Mouse (Mus musculus) limb, embryonic 15.5 days (tissue): ENCODE data around the gene Crtac1. TPM values are rescaled to one million over a fixed set of nuclear protein-coding genes. Genes with fewer than 3 reads are reported as not detected.

ENCODE experiments used
- ATAC-seq: fragments of 200-750 bp; cut with Nextera tagmentation; 2 replicates; pipeline ENCODE4 v1.8.0; 2017; ENCODE audit warnings: low read depth, moderate TSS enrichment; ENCODE audit not compliant: insufficient number of reproducible peaks, low FRiP score, low TSS enrichment
- H3K27ac ChIP-seq: fragments of 300-500 bp; sonication (generic); 2 replicates; pipeline ENCODE4 v1.5.1; 2015; ENCODE audit warnings: moderate library complexity, mild to moderate bottlenecking, inconsistent platforms
- H3K27me3 ChIP-seq: fragments of 300-500 bp; sonication (generic); 2 replicates; pipeline ENCODE4 v1.6.1; 2015; ENCODE audit warnings: inconsistent platforms
- H3K36me3 ChIP-seq: fragments of 300-500 bp; sonication (generic); 2 replicates; pipeline ENCODE4 v1.6.1; 2015; ENCODE audit warnings: inconsistent platforms
- H3K4me1 ChIP-seq: fragments of 300-500 bp; sonication (generic); 2 replicates; pipeline ENCODE4 v1.6.1; 2015; ENCODE audit warnings: inconsistent platforms
- H3K4me2 ChIP-seq: fragments of 300-500 bp; sonication (generic); 2 replicates; pipeline ENCODE4 v1.6.1; 2015; ENCODE audit warnings: mild to moderate bottlenecking, inconsistent platforms
- H3K4me3 ChIP-seq: fragments of 300-500 bp; sonication (generic); 2 replicates; pipeline ENCODE4 v1.5.1; 2015; ENCODE audit warnings: mild to moderate bottlenecking, inconsistent platforms
- H3K9ac ChIP-seq: fragments of 300-500 bp; sonication (generic); 2 replicates; pipeline ENCODE4 v1.6.1; 2015; ENCODE audit warnings: inconsistent platforms
- H3K9me3 ChIP-seq: fragments of 300-500 bp; sonication (generic); 2 replicates; pipeline ENCODE4 v1.6.1; 2016; ENCODE audit warnings: inconsistent platforms
- WGBS: fragments of 180-500 bp; shearing (Covaris S2); methylation state at CpG from one replicate; pipeline ENCODE4 v1.1.7; 2015; 5-methylcytosine and 5-hydroxymethylcytosine counted together
- polyA plus RNA-seq: library from polyadenylated mRNA; unstranded; fragments of >200 nt; fragmentation: Nextera tagmentation; extraction: Ambion mirVana; gene quantifications from 2 replicates; pipeline ENCODE4 v1.2.1, GENCODE M21; 2015

Gene Crtac1
- polyA plus RNA-seq, 1 experiment from 2014 or later = 3.5 TPM

DNA sequence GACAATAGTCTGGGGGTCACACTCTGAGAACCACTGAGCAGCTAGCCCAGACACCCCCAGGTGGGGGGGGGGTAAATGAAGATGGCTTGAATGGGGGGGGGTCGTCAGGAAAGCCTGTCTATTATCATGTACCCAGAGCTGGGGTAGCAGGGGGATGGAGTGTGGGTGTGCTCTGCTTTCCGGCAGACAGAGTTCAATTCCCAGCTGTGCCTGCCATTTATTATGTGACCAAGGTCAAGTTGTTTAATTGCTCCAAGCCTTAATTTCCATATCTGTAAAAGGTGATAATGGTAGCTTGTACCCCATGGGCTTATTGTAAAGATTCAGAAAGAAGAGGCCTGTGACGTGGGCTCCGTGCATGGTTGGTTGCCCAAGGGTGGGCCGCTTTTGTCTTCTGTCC is 109.6 kb downstream of the Crtac1 start:
- peaks cover 14% of the 10 kb centered on the region for H3K4me1 ChIP-seq
- no peak overlapping the region for H3K27ac ChIP-seq
- H3K36me3 ChIP-seq = no peaks in the 10 kb centered on the region
- ATAC-seq = no peak
- no peaks in the 10 kb centered on the region for H3K9me3 ChIP-seq
- no peak overlapping the region for H3K4me2 ChIP-seq
- no peak overlapping the region for H3K4me3 ChIP-seq
- H3K27me3 ChIP-seq = peaks cover 7% of the 10 kb centered on the region
- no peak overlapping the region for H3K9ac ChIP-seq
- 55% methylated on average over 5 of the region's 5 CpGs for WGBS

DNA sequence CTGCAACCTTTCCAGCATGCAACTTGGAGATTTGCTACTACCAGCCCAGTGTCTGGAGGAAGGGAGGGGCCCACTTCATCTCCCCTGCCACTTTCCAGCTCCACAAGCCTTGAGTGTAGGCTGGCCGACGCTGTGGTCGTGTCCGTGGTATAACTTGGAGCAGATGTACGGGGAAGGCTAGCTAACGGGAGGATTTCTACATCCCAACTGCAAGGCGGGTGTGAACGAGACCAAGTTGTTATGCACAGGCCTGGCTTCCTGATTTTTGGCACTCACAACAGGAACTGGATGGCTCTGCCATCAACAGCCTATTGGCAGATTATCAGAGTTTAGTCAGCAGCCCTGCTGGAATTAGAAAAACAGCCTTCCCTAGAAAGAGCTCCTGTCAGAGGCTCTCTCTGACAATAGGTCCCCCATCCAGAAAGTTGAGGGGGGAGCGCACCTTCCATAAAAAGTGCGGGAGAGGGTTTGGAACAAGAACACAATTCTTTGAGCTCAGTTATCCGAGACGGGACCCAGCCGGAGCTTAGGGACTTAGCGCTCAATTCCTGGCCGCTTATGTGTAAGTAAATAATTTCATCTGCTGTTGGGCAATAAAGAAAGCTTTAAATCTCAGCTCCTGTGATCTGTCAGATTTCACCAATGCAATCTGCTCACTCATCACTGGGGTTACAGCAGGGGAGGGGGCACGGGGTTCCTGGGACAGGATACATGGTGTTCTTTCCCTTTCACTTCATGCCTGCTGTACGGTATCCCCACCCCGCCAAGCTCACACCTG is 113.7 kb downstream of the Crtac1 start:
- Histone ChIP-seq H3K4me2 (no peak overlapping the region), H3K27ac (no peak overlapping the region), H3K9ac (no peak overlapping the region), H3K36me3 (no peaks in the 10 kb centered on the region), H3K9me3 (no peaks in the 10 kb centered on the region), H3K27me3 (peaks cover 12% of the 10 kb centered on the region; the same call in 1 of the 2 replicates), H3K4me3 (no peak overlapping the region), H3K4me1 (peaks cover 27% of the 10 kb centered on the region)
- ATAC-seq = no peak
- 28% methylated on average over 18 of the region's 18 CpGs for WGBS

DNA sequence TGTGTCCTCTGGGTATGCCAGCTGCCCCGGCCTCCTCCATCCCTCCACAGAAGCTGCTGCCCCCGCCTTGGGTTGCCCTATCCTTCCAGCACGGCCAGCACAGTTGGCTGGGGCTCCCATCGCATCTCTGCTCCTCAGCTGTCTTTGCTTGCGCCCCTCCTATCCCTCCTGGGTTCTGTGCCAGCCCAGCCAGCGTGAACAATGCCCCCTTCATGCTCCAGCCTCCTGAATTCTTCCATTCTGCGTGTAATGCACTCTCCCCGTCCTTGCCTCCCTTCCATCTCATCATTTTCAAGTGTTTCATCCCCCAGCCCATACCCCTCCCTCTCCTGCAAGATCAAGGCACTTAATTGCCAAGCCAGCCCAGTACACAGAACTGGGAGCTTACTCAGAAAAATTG is 114.6 kb downstream of the Crtac1 start:
- no peak for ATAC-seq
- no peak overlapping the region for H3K4me3 ChIP-seq
- peak overlapping the region; percentile 27; the same call in 1 of the 2 replicates for H3K27ac ChIP-seq
- H3K27me3 ChIP-seq = peaks cover 12% of the 10 kb centered on the region; the same call in 1 of the 2 replicates
- peaks cover 27% of the 10 kb centered on the region for H3K4me1 ChIP-seq
- no peak overlapping the region for H3K9ac ChIP-seq
- no peaks in the 10 kb centered on the region for H3K9me3 ChIP-seq
- no peaks in the 10 kb centered on the region for H3K36me3 ChIP-seq
- H3K4me2 ChIP-seq = no peak overlapping the region
- WGBS = 60% methylated on average over 8 of the region's 8 CpGs

DNA sequence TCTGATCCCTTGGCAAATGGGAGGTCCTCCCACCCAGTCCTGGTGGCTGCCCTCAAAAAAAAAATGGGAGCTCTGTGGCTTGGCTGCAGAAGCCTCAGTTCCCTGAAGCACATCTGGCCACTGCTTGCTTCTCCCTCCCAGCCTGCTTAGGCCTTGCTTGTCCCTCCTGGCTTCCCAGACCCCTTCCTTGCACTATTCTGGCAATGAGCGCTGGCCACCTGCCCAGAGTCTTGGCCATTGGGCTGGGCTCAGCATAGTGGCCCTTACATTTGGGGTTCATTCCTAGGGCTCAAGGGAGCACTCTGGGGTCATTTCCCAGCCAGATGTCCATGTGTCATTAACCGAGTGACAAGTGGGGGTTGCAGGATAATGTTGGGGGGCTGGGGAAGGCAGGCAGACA is 115.1 kb downstream of the Crtac1 start:
- Histone ChIP-seq H3K4me2 (no peak overlapping the region), H3K4me1 (peaks cover 27% of the 10 kb centered on the region), H3K27me3 (peaks cover 10% of the 10 kb centered on the region; the same call in 1 of the 2 replicates), H3K9me3 (no peaks in the 10 kb centered on the region), H3K36me3 (no peaks in the 10 kb centered on the region), H3K9ac (no peak overlapping the region), H3K27ac (no peak overlapping the region), H3K4me3 (no peak overlapping the region)
- no peak; the same call in 1 of the 2 replicates for ATAC-seq
- WGBS = 72% methylated on average over 2 of the region's 2 CpGs

DNA sequence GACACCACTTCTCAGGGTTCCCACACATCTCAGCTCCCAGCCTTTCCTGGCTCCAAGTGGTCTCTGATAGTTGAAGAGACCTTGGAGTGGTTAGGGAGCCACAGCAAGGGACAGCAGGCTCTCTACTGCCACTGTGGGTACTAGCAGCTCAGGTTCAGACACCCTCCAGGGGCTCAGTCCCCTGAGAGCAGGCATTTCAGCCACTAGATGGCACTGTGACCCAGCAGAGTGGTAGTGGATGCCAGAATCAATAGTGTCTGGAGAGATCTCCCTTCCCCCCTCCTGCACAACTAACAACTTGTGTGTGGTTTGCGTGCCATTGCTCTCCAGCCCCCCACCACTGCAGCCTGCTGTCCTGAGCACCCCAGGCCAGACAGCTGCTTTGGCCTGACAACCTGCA is 115.7 kb downstream of the Crtac1 start:
- Histone ChIP-seq H3K4me3 (no peak overlapping the region), H3K9me3 (no peaks in the 10 kb centered on the region), H3K9ac (no peak overlapping the region), H3K4me2 (no peak overlapping the region), H3K36me3 (no peaks in the 10 kb centered on the region), H3K27ac (no peak overlapping the region), H3K4me1 (peaks cover 27% of the 10 kb centered on the region), H3K27me3 (0 out of 2 replicates have a peak, but pooled peaks cover 6% of the 10 kb centered on the region)
- ATAC-seq = no peak; the same call in 1 of the 2 replicates
- WGBS = 4% methylated on average over 1 of the region's 1 CpGs

DNA sequence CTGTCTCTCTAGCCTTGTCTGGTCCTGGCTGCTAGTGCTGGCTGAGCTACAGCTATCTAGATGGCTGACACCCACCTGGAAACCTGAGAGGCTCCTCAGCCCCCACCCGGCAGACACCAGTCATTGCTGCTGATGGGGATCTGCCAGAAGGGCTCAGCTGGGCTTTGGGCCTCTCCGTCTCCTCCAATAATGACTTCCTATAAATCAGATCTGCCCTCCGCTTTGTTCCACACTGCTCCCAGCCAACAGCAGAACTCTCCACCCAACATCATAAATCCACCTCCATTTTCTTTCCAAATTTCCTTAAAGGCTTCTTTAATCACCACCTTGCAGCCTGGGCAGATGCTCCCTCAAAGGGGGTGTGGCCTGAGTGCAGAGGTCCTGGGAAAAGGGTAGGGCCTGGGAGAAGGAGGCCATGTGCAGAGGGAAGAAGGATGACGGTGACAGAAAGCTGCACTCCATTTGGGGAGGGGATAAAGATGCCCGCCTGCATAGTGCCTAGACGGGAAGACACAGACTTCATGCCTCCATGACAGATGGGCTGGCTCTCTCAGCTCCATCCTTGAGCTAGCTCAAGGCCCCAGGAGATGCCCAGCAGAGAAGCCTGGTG is 116.4 kb downstream of the Crtac1 start:
- Histone ChIP-seq H3K4me1 (peaks cover 27% of the 10 kb centered on the region), H3K36me3 (no peaks in the 10 kb centered on the region), H3K27me3 (0 out of 2 replicates have a peak, but pooled peaks cover 6% of the 10 kb centered on the region), H3K4me3 (no peak overlapping the region), H3K9ac (no peak overlapping the region), H3K9me3 (no peaks in the 10 kb centered on the region), H3K4me2 (no peak overlapping the region), H3K27ac (no peak overlapping the region)
- WGBS = 36% methylated on average over 6 of the region's 6 CpGs
- ATAC-seq = no peak

DNA sequence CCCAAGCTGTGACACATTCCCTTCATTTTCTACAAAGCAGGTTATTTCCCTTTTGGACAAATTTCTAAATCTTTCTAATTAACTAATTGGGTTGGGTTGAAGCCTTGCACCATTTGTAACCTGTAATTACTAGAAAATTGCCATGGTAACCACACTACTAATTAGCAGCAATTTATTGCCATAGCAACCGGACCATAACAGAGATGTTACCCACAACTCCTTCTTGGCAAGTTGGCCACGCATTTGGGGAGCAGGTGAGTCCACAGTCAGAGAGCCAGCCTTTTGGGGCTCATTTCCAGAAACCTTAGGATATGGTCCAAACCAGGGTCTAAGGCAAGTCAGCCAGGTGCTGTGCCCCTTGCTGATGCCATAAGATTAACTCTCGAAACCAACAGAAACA is 119.4 kb downstream of the Crtac1 start:
- no peak overlapping the region for H3K27ac ChIP-seq
- H3K27me3 ChIP-seq = 0 out of 2 replicates have a peak, but pooled peaks cover 6% of the 10 kb centered on the region
- H3K4me1 ChIP-seq = peaks cover 16% of the 10 kb centered on the region
- H3K4me2 ChIP-seq = no peak overlapping the region
- no peak for ATAC-seq
- no peak overlapping the region for H3K9ac ChIP-seq
- WGBS = 44% methylated on average over 3 of the region's 3 CpGs
- no peaks in the 10 kb centered on the region for H3K9me3 ChIP-seq
- H3K4me3 ChIP-seq = no peak overlapping the region
- H3K36me3 ChIP-seq = no peaks in the 10 kb centered on the region

DNA sequence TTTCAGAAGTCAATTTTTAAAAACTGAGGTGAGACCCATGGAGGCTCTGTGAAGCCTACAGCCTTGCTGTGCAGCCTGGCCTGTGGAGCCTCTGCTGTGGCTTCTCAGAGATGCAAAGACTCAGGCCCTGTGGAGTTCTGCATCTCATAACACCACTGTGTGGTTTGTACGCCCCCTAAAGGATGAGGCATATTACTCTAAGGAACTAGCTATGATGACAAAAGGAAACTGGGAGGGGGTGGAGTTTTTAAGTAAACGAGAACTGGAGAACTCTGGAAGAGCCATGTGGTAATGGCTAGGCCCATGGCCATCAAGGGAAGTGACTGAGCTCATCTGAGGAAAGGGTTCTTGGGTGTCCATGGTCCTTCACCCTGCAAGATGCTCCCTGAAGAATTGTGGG is 120.3 kb downstream of the Crtac1 start:
- Histone ChIP-seq H3K9me3 (no peaks in the 10 kb centered on the region), H3K27ac (no peak overlapping the region), H3K9ac (no peak overlapping the region), H3K4me1 (peaks cover 12% of the 10 kb centered on the region), H3K4me2 (no peak overlapping the region), H3K27me3 (0 out of 2 replicates have a peak, but pooled peaks cover 6% of the 10 kb centered on the region), H3K4me3 (no peak overlapping the region), H3K36me3 (no peaks in the 10 kb centered on the region)
- ATAC-seq = no peak
- 38% methylated on average over 2 of the region's 2 CpGs for WGBS

DNA sequence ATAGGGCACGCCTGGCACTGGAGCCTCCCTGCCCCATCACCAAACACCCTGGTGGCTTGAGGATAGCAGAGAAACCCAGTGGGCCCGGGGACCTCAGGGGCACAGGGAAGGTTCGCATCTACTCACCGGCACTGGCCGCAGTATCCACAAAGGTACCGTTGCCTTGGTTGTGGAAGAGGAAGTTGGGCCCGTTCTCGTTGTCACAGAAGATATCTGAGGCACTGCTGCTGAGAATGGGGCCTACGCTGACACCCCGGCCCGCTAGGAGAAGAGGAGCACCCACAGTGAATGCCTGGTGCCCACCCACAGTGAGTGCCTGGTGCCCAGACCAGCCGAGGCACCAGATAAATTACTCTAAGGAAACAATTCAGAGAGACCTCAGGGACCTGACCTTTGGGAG is 122.7 kb downstream of the Crtac1 start:
- Histone ChIP-seq H3K27me3 (0 out of 2 replicates have a peak, but pooled peaks cover 6% of the 10 kb centered on the region), H3K4me1 (0 out of 2 replicates have a peak, but pooled peaks cover 4% of the 10 kb centered on the region), H3K9me3 (no peaks in the 10 kb centered on the region), H3K36me3 (no peaks in the 10 kb centered on the region), H3K4me2 (no peak overlapping the region), H3K9ac (no peak overlapping the region), H3K4me3 (no peak overlapping the region), H3K27ac (no peak overlapping the region)
- 86% methylated on average over 12 of the region's 12 CpGs for WGBS
- no peak for ATAC-seq

DNA sequence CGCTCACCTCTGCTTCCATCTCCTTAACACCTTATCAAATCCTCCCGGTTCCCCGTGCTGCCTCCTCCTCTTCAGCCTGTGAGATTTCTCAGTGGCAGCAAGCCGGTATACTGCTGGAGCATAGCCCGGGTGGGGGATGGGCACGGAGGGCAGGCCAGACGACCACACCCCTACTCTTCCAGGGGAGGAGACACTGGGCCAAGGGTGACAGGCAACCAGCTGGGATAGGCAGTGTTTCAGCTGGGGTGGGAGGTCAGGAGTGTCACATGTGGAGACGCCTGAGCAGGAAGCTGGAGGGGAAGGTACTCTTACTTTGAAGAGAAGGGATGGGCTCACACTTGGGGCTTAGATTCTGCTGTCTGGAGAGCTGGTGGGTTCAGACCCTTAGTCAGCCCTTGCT is 124.6 kb downstream of the Crtac1 start:
- H3K27ac ChIP-seq = no peak overlapping the region
- no peak overlapping the region for H3K4me2 ChIP-seq
- WGBS = 8% methylated on average over 8 of the region's 8 CpGs
- ATAC-seq = no peak
- 0 out of 2 replicates have a peak, but pooled peaks cover 4% of the 10 kb centered on the region for H3K4me1 ChIP-seq
- no peaks in the 10 kb centered on the region for H3K9me3 ChIP-seq
- no peak overlapping the region for H3K9ac ChIP-seq
- no peak overlapping the region for H3K4me3 ChIP-seq
- no peaks in the 10 kb centered on the region for H3K27me3 ChIP-seq
- H3K36me3 ChIP-seq = no peaks in the 10 kb centered on the region

DNA sequence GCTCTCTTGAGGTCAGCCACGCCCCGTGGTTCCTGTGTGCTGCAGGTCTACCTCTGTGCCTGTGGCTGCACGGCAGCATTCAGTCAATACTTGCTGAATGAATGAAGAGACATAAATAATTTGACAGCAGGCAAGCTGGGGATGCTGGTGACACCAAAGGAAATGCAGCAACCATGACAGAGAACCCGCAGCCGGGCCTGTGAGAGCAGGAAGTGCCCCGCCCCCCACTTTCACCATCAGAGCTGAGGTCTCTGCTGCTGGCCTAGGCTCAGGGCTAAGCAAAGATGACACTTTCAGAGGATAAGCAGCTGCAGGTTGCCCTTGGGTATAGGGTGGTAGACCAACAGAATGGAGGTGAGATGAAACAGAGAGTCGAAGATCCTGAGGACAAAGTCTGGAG is 125.4 kb downstream of the Crtac1 start:
- no peak overlapping the region for H3K27ac ChIP-seq
- H3K36me3 ChIP-seq = no peaks in the 10 kb centered on the region
- 38% methylated on average over 7 of the region's 7 CpGs for WGBS
- 0 out of 2 replicates have a peak, but pooled peaks cover 4% of the 10 kb centered on the region for H3K4me1 ChIP-seq
- no peak overlapping the region for H3K9ac ChIP-seq
- no peaks in the 10 kb centered on the region for H3K9me3 ChIP-seq
- H3K4me2 ChIP-seq = no peak overlapping the region
- H3K27me3 ChIP-seq = no peaks in the 10 kb centered on the region
- ATAC-seq = no peak
- H3K4me3 ChIP-seq = no peak overlapping the region

DNA sequence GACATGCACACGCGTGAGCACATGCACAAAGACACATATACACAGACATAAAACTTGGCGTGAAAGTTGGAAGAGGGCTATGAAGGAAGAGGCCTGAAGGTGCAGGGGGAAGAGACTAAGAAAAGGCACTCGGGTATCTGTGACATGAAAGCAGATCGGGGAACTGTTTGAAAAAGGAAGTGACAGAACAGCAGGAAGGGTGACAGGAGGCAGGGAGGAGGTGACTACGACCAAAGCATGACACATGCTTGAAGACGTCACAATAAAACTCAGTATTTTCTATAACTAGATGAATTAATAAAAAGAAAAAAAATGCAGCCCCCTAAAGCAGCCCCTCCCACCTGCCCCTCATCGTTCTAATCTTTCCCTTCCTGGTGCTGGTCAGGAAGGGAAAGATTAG is 125.8 kb downstream of the Crtac1 start:
- WGBS = 65% methylated on average over 8 of the region's 8 CpGs
- H3K4me3 ChIP-seq = no peak overlapping the region
- no peak for ATAC-seq
- H3K27ac ChIP-seq = no peak overlapping the region
- H3K4me2 ChIP-seq = no peak overlapping the region
- H3K9ac ChIP-seq = no peak overlapping the region
- H3K27me3 ChIP-seq = no peaks in the 10 kb centered on the region
- no peaks in the 10 kb centered on the region for H3K36me3 ChIP-seq
- 0 out of 2 replicates have a peak, but pooled peaks cover 4% of the 10 kb centered on the region for H3K4me1 ChIP-seq
- H3K9me3 ChIP-seq = no peaks in the 10 kb centered on the region
